Comparison of ENCODE assay signal across 13 mouse cellular contexts in the genomic region with DNA sequence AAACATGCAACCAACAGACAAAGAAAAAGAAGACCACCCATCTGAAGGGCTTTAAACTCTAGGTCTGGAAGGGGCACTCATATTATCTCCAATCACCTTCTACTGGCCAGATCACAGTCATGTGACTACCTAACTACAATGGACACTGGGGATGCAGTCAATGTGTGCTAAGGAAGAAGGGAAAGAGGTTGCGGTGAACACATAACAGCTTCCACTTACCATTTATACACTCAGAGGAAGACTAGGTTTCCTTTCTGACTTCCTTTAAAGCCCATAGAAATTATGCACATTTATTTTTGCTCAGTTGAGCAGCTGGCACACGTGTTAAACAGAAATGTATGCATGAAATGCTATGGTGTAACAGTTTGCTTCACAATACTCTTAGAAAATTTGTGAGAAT.
"Had no signal": no experiment of that assay in that cellular context is flagged by ENCODE, and none has a peak within 500 bp of the region (broad histone marks: within the 10 kb centered on the region; RNA-seq: fewer than 3 reads in every experiment).

No protein-coding gene starts in this region.

- DNase-seq: lung, adult 18-20 months; lung, embryonic 14.5 days; lung, postnatal 10 days; lung, postnatal 4 days; midbrain, embryonic 14.5 days; retina, postnatal 1 day; right cerebral cortex, adult 18-20 months; right cerebral cortex, postnatal 25 days; right cerebral cortex, postnatal 4 days; thymus, adult 18-20 months; thymus, postnatal 14 days; thymus, postnatal 36 days had no signal

- ATAC-seq: midbrain, embryonic 16.5 days had no signal
